Mouse (Mus musculus) heart, postnatal 10 days (tissue): ENCODE data around the gene Ifitm1. TPM values are rescaled to one million over a fixed set of nuclear protein-coding genes. Genes with fewer than 3 reads are reported as not detected.
A peak's percentile ranks its signal among the peaks of the same experiment; 100 is the strongest.

Source experiments
- DNase-seq, 2 experiments: peaks; one replicate each; pipeline ENCODE4 v3.0.0; 2021
- intact Hi-C: fragments of 180-260 bp; cut with DNase I; formaldehyde crosslinking; loops from one replicate; pipeline ENCODE4 v1.15.1; 2025
- total RNA-seq, 2 experiments: library from RNA; stranded (reverse); gene quantifications; 2 replicates each; pipeline ENCODE4 v1.2.3; 2021

Ifitm1 gene
- 1 to 10 TPM; 2.4 to 3.8 TPM for total RNA-seq

GRCm38 (mm10) chr7:140966921-140967320, at the start of gene Ifitm1:
Gene Ifitm1 (plus strand): TSS chr7:140967221.
- DNase-seq: no peak
- intact Hi-C loops: no loop called here

- intact Hi-C loops: no loop called here
- DNase-seq: no peak
Observed at GRCm38 (mm10) chr7:140919911-140920310, 47.1 kb upstream of the Ifitm1 start.

- intact Hi-C loops: no loop called here
- DNase-seq: no peak
Observed at GRCm38 (mm10) chr7:140920418-140921029, 46.5 kb upstream of the Ifitm1 start, which contains the start of gene Nlrp6. Gene Nlrp6 (plus strand): TSS chr7:140920902.

GRCm38 (mm10) chr7:140921225-140921975, 45.6 kb upstream of the Ifitm1 start:
- no peak for DNase-seq
- intact Hi-C loops: no loop called here

GRCm38 (mm10) chr7:140922398-140923069, 44.5 kb upstream of the Ifitm1 start:
- intact Hi-C loops: no loop called here
- DNase-seq: peak; percentile 41 to 45

GRCm38 (mm10) chr7:140923070-140923775, 43.8 kb upstream of the Ifitm1 start:
- intact Hi-C loops: no loop called here
- no peak for DNase-seq

- intact Hi-C loops: no loop called here
- no peak for DNase-seq
Observed at GRCm38 (mm10) chr7:140927181-140927580, 39.8 kb upstream of the Ifitm1 start.

- DNase-seq: no peak
- intact Hi-C loops: no loop called here
Observed at GRCm38 (mm10) chr7:140938436-140938835, 28.6 kb upstream of the Ifitm1 start.

- no peak for DNase-seq
- intact Hi-C loops: no loop called here
Observed at GRCm38 (mm10) chr7:140938896-140939295, 28.1 kb upstream of the Ifitm1 start.

- peak in 1 of 2 experiments; percentile 41 for DNase-seq
- intact Hi-C loops: loop anchor here (2.0 kb wide), 1 partner anchor 31 kb away; no protein-coding TSS in a partner anchor
Observed at GRCm38 (mm10) chr7:140939669-140940171, 27.3 kb upstream of the Ifitm1 start.

- intact Hi-C loops: loop anchor here (1.0 to 2.0 kb wide), 3 partner anchors 14 to 68 kb away; partner anchors contain the start of genes Gm45717 and Ifitm2
- DNase-seq: peak; percentile 90 to 91
Observed at GRCm38 (mm10) chr7:140941222-140942051, 25.6 kb upstream of the Ifitm1 start, which contains the start of gene Pgghg. Gene Pgghg (plus strand): TSS chr7:140941391.

GRCm38 (mm10) chr7:140942341-140942740, 24.7 kb upstream of the Ifitm1 start:
- peak in 1 of 2 experiments; percentile 50 for DNase-seq
- intact Hi-C loops: no loop called here

- peak in 1 of 2 experiments; percentile 16 for DNase-seq
- intact Hi-C loops: no loop called here
Observed at GRCm38 (mm10) chr7:140942811-140943210, 24.2 kb upstream of the Ifitm1 start.

GRCm38 (mm10) chr7:140943356-140943755, 23.7 kb upstream of the Ifitm1 start:
- intact Hi-C loops: no loop called here
- peak in 1 of 2 experiments; percentile 16 for DNase-seq

GRCm38 (mm10) chr7:140944236-140944635, 22.8 kb upstream of the Ifitm1 start:
- intact Hi-C loops: no loop called here
- DNase-seq: no peak

GRCm38 (mm10) chr7:140945247-140945646, 21.8 kb upstream of the Ifitm1 start:
- intact Hi-C loops: loop anchor here (5.0 kb wide), 1 partner anchor 247 kb away; the partner anchor contains the start of genes Hras and Lrrc56
- no peak for DNase-seq

- peak in 1 of 2 experiments; percentile 7 for DNase-seq
- intact Hi-C loops: loop anchor here (5.0 kb wide), 1 partner anchor 246 kb away; the partner anchor contains the start of genes Hras and Lrrc56
Observed at GRCm38 (mm10) chr7:140946311-140946710, 20.7 kb upstream of the Ifitm1 start.

- intact Hi-C loops: loop anchor here (5.0 kb wide), 1 partner anchor 245 kb away; the partner anchor contains the start of genes Hras and Lrrc56
- peak in 1 of 2 experiments; percentile 47 for DNase-seq
Observed at GRCm38 (mm10) chr7:140946980-140947379, 20.0 kb upstream of the Ifitm1 start.

GRCm38 (mm10) chr7:140948161-140948560, 18.9 kb upstream of the Ifitm1 start:
- peak in 1 of 2 experiments; percentile 40 for DNase-seq
- intact Hi-C loops: loop anchor here (5.0 kb wide), 1 partner anchor 244 kb away; the partner anchor contains the start of genes Hras and Lrrc56
